Mouse (Mus musculus) G1E (cell line): ENCODE results near the gene Iqschfp.

ENCODE experiments used
- CTCF ChIP-seq: IDR thresholded peaks from 2 replicates; pipeline ENCODE4 v1.5.1; 2012; ENCODE audit warnings: low read depth, low read length, inconsistent platforms, mixed read lengths
- GATA1 ChIP-seq: IDR thresholded peaks from 2 replicates; pipeline ENCODE4 v1.6.1; 2012; ENCODE audit warnings: borderline replicate concordance, low read length, inconsistent platforms, mixed read lengths

- TF ChIP-seq CTCF (no peak), GATA1 (no peak)
Measured at GRCm38 (mm10) chr3:68126284-68126856, 234.3 kb downstream of the Iqschfp start.
